Mouse (Mus musculus): ENCODE measurements around the gene Scrn3. TPM values are rescaled to one million over a fixed set of nuclear protein-coding genes. Genes with fewer than 3 reads are reported as not detected.

The Scrn3 gene
- polyA plus RNA-seq, 1 experiment from 2014 or later, result 21.9 TPM

GRCm38 (mm10) chr2:73351927-73352374, 39.5 kb downstream of the Scrn3 start:
- Histone ChIP-seq H3K9ac (replicated peaks) (no peak overlapping the region), H3K4me1 (ENCODE audit: insufficient read depth) (no peaks in the 10 kb centered on the region), H3K27me3 (ENCODE audit: insufficient read depth, low read length) (no peaks in the 10 kb centered on the region), H3K4me2 (ENCODE audit: low read depth, low read length) (no peak overlapping the region), H3K36me3 (replicated peaks; ENCODE audit: insufficient read depth, low read length) (no peaks in the 10 kb centered on the region), H3K27ac (ENCODE audit: low read depth) (no peak overlapping the region), H3K4me3 (ENCODE audit: low read depth, low read length) (no peak overlapping the region), H3K9me3 (ENCODE audit: low read length) (no peaks in the 10 kb centered on the region)
- no peak for TF ChIP-seq CTCF (IDR thresholded peaks at IDR 0.05; ENCODE audit: low read depth)
- TF ChIP-seq EP300 (IDR thresholded peaks at IDR 0.05; ENCODE audit: low read depth), result no peak
- 64% methylated on average over 7 of the region's 7 CpGs for WGBS (ENCODE audit: insufficient replicate concordance)
- no peak for DNase-seq
- ATAC-seq, result no peak

GRCm38 (mm10) chr2:73357004-73357403, 44.6 kb downstream of the Scrn3 start:
- H3K4me3 ChIP-seq (ENCODE audit: low read depth, low read length), result no peak overlapping the region
- ATAC-seq (no peak), DNase-seq (no peak)
- H3K9me3 ChIP-seq (ENCODE audit: low read length), result no peaks in the 10 kb centered on the region
- H3K36me3 ChIP-seq (replicated peaks; ENCODE audit: insufficient read depth, low read length), result peaks cover 5% of the 10 kb centered on the region; the same call in 1 of the 2 replicates
- H3K27me3 ChIP-seq (ENCODE audit: insufficient read depth, low read length), result no peaks in the 10 kb centered on the region
- peaks cover 9% of the 10 kb centered on the region for H3K4me1 ChIP-seq (ENCODE audit: insufficient read depth)
- H3K9ac ChIP-seq (replicated peaks), result no peak overlapping the region
- TF ChIP-seq EP300 (IDR thresholded peaks at IDR 0.05; ENCODE audit: low read depth) (no peak), CTCF (IDR thresholded peaks at IDR 0.05; ENCODE audit: low read depth) (no peak)
- H3K4me2 ChIP-seq (ENCODE audit: low read depth, low read length), result no peak overlapping the region
- no peak overlapping the region for H3K27ac ChIP-seq (ENCODE audit: low read depth)
- 86% methylated on average over 18 of the region's 18 CpGs for WGBS (ENCODE audit: insufficient replicate concordance)

GRCm38 (mm10) chr2:73359941-73360340, 47.5 kb downstream of the Scrn3 start:
- Histone ChIP-seq H3K9ac (replicated peaks) (no peak overlapping the region), H3K27ac (ENCODE audit: low read depth) (peak overlapping the region; percentile 68), H3K4me3 (ENCODE audit: low read depth, low read length) (no peak overlapping the region), H3K9me3 (ENCODE audit: low read length) (no peaks in the 10 kb centered on the region), H3K36me3 (replicated peaks; ENCODE audit: insufficient read depth, low read length) (peaks cover 5% of the 10 kb centered on the region; the same call in 1 of the 2 replicates), H3K4me2 (ENCODE audit: low read depth, low read length) (peak overlapping the region; percentile 44), H3K4me1 (ENCODE audit: insufficient read depth) (peaks cover 9% of the 10 kb centered on the region), H3K27me3 (ENCODE audit: insufficient read depth, low read length) (no peaks in the 10 kb centered on the region)
- peak; percentile 53 for DNase-seq
- TF ChIP-seq CTCF (IDR thresholded peaks at IDR 0.05; ENCODE audit: low read depth) (0 out of 2 replicates have a peak, but pooled peaks have one; percentile 6), EP300 (IDR thresholded peaks at IDR 0.05; ENCODE audit: low read depth) (peak; percentile 88)
- WGBS (ENCODE audit: insufficient replicate concordance), result 59% methylated on average over 5 of the region's 5 CpGs
- peak; percentile 100 for ATAC-seq

GRCm38 (mm10) chr2:73360536-73360935, 48.1 kb downstream of the Scrn3 start:
- no peak for ATAC-seq
- no peaks in the 10 kb centered on the region for H3K9me3 ChIP-seq (ENCODE audit: low read length)
- peaks cover 9% of the 10 kb centered on the region for H3K4me1 ChIP-seq (ENCODE audit: insufficient read depth)
- DNase-seq, result no peak
- H3K4me3 ChIP-seq (ENCODE audit: low read depth, low read length), result no peak overlapping the region
- H3K36me3 ChIP-seq (replicated peaks; ENCODE audit: insufficient read depth, low read length), result peaks cover 5% of the 10 kb centered on the region; the same call in 1 of the 2 replicates
- H3K27ac ChIP-seq (ENCODE audit: low read depth), result peak overlapping the region; percentile 68
- no peak overlapping the region for H3K4me2 ChIP-seq (ENCODE audit: low read depth, low read length)
- H3K9ac ChIP-seq (replicated peaks), result no peak overlapping the region
- WGBS (ENCODE audit: insufficient replicate concordance), result 75% methylated on average over 2 of the region's 2 CpGs
- H3K27me3 ChIP-seq (ENCODE audit: insufficient read depth, low read length), result no peaks in the 10 kb centered on the region
- TF ChIP-seq EP300 (IDR thresholded peaks at IDR 0.05; ENCODE audit: low read depth) (no peak), CTCF (IDR thresholded peaks at IDR 0.05; ENCODE audit: low read depth) (no peak)

GRCm38 (mm10) chr2:73363448-73363847, 51.0 kb downstream of the Scrn3 start:
- TF ChIP-seq EP300 (IDR thresholded peaks at IDR 0.05; ENCODE audit: low read depth), result no peak
- TF ChIP-seq CTCF (IDR thresholded peaks at IDR 0.05; ENCODE audit: low read depth), result peak; percentile 40
- DNase-seq (no peak), ATAC-seq (no peak)
- peaks cover 9% of the 10 kb centered on the region for H3K4me1 ChIP-seq (ENCODE audit: insufficient read depth)
- no peak overlapping the region for H3K4me2 ChIP-seq (ENCODE audit: low read depth, low read length)
- H3K27ac ChIP-seq (ENCODE audit: low read depth), result no peak overlapping the region
- H3K4me3 ChIP-seq (ENCODE audit: low read depth, low read length), result no peak overlapping the region
- H3K9me3 ChIP-seq (ENCODE audit: low read length), result no peaks in the 10 kb centered on the region
- 72% methylated on average over 5 of the region's 5 CpGs for WGBS (ENCODE audit: insufficient replicate concordance)
- H3K9ac ChIP-seq (replicated peaks), result no peak overlapping the region
- no peaks in the 10 kb centered on the region for H3K27me3 ChIP-seq (ENCODE audit: insufficient read depth, low read length)
- peaks cover 5% of the 10 kb centered on the region; the same call in 1 of the 2 replicates for H3K36me3 ChIP-seq (replicated peaks; ENCODE audit: insufficient read depth, low read length)

GRCm38 (mm10) chr2:73371530-73372335, 59.3 kb downstream of the Scrn3 start:
- H3K9ac ChIP-seq (replicated peaks), result no peak overlapping the region
- no peak overlapping the region for H3K4me3 ChIP-seq (ENCODE audit: low read depth, low read length)
- H3K36me3 ChIP-seq (replicated peaks; ENCODE audit: insufficient read depth, low read length), result no peaks in the 10 kb centered on the region
- peak overlapping the region; percentile 4; the same call in 1 of the 2 replicates for H3K4me2 ChIP-seq (ENCODE audit: low read depth, low read length)
- ATAC-seq (no peak), DNase-seq (no peak)
- TF ChIP-seq EP300 (IDR thresholded peaks at IDR 0.05; ENCODE audit: low read depth) (no peak), CTCF (IDR thresholded peaks at IDR 0.05; ENCODE audit: low read depth) (no peak)
- H3K27ac ChIP-seq (ENCODE audit: low read depth), result no peak overlapping the region
- no peaks in the 10 kb centered on the region for H3K27me3 ChIP-seq (ENCODE audit: insufficient read depth, low read length)
- H3K4me1 ChIP-seq (ENCODE audit: insufficient read depth), result no peaks in the 10 kb centered on the region
- no peaks in the 10 kb centered on the region for H3K9me3 ChIP-seq (ENCODE audit: low read length)
- WGBS (ENCODE audit: insufficient replicate concordance), result 61% methylated on average over 9 of the region's 9 CpGs

Data from liver, postnatal 0 days (tissue).